Mouse (Mus musculus) midbrain, postnatal 0 days (tissue): ENCODE measurements at regions not wholly inside any gene's neighbourhood (a gene's known extent, or its start where the extent isn't known, plus 50 kb on each side); places are given as distances from the start of the nearest gene placed in this dataset.

Source experiments
- ATAC-seq: fragments of 200-750 bp; cut with Nextera tagmentation; 2 replicates; pipeline ENCODE4 v1.8.0; 2017; ENCODE audit warnings: moderate number of reproducible peaks, mild to moderate bottlenecking, moderate TSS enrichment, moderate library complexity; ENCODE audit not compliant: low FRiP score
- DNase-seq: peaks from one replicate; pipeline ENCODE4 v3.0.0-alpha.2; 2015; ENCODE audit warnings: low spot score
- H3K27ac ChIP-seq: fragments of 300-500 bp; sonication (generic); 2 replicates; pipeline ENCODE4 v1.5.1; 2014; ENCODE audit warnings: low read depth, mild to moderate bottlenecking, low read length, mixed read lengths
- H3K27me3 ChIP-seq: fragments of 300-500 bp; sonication (generic); 2 replicates; pipeline ENCODE4 v1.6.1; 2014; ENCODE audit warnings: low read length, control low read depth, mixed read lengths; ENCODE audit not compliant: insufficient read depth
- H3K36me3 ChIP-seq: fragments of 300-500 bp; sonication (generic); 2 replicates; pipeline ENCODE4 v1.6.1; 2014; ENCODE audit warnings: low read length, control low read depth, mixed read lengths; ENCODE audit not compliant: insufficient read depth
- H3K4me1 ChIP-seq: fragments of 300-500 bp; sonication (generic); 2 replicates; pipeline ENCODE4 v1.6.1; 2014; ENCODE audit warnings: mild to moderate bottlenecking, control low read depth, antibody characterized with exemption, low read length, mixed read lengths; ENCODE audit not compliant: insufficient read depth
- H3K4me2 ChIP-seq: fragments of 300-500 bp; sonication (generic); 2 replicates; pipeline ENCODE4 v1.6.1; 2014; ENCODE audit warnings: low read depth, mild to moderate bottlenecking, low read length, mixed read lengths; ENCODE audit not compliant: poor library complexity, severe bottlenecking
- H3K4me3 ChIP-seq: fragments of 300-500 bp; sonication (generic); 2 replicates; pipeline ENCODE4 v1.5.1; 2014; ENCODE audit warnings: low read depth, mild to moderate bottlenecking, low read length, moderate library complexity
- H3K9ac ChIP-seq: fragments of 300-500 bp; sonication (generic); replicated peaks from 2 replicates; pipeline ENCODE4 v1.6.1; 2014; ENCODE audit warnings: mild to moderate bottlenecking, low read length, moderate library complexity, mixed read lengths; ENCODE audit not compliant: poor library complexity, severe bottlenecking
- H3K9me3 ChIP-seq: fragments of 300-500 bp; sonication (generic); 2 replicates; pipeline ENCODE4 v1.6.1; 2016; ENCODE audit warnings: low read length, control low read depth
- CTCF ChIP-seq: IDR thresholded peaks from 2 replicates; pipeline ENCODE4 v1.5.1; 2016; ENCODE audit warnings: antibody characterized with exemption, mild to moderate bottlenecking
- WGBS: fragments of 180-500 bp; shearing (Covaris S2); extraction: QIAGEN DNeasy Blood & Tissue Kit; methylation state at CpG from one replicate; pipeline ENCODE4 v1.1.7; 2014; 5-methylcytosine and 5-hydroxymethylcytosine counted together

- no peaks in the 10 kb centered on the region for H3K27me3 ChIP-seq
- H3K4me1 ChIP-seq = no peaks in the 10 kb centered on the region
- TF ChIP-seq CTCF = no peak
- no peak overlapping the region for H3K4me3 ChIP-seq
- H3K9ac ChIP-seq = no peak overlapping the region
- H3K9me3 ChIP-seq = no peaks in the 10 kb centered on the region
- ATAC-seq (no peak), DNase-seq (no peak)
- H3K4me2 ChIP-seq = no peak overlapping the region
- H3K27ac ChIP-seq = no peak overlapping the region
- 81% methylated on average over 3 of the region's 3 CpGs for WGBS
- H3K36me3 ChIP-seq = no peaks in the 10 kb centered on the region
Observed at GRCm38 (mm10) chr14:40308316-40308715, 584.8 kb downstream of the Sh2d4b start.

- Histone ChIP-seq H3K4me3 (no peak overlapping the region), H3K9me3 (no peaks in the 10 kb centered on the region), H3K4me1 (no peaks in the 10 kb centered on the region), H3K4me2 (no peak overlapping the region), H3K27ac (no peak overlapping the region), H3K9ac (no peak overlapping the region), H3K27me3 (no peaks in the 10 kb centered on the region), H3K36me3 (no peaks in the 10 kb centered on the region)
- 83% methylated on average over 2 of the region's 2 CpGs for WGBS
- TF ChIP-seq CTCF = no peak
- ATAC-seq (no peak), DNase-seq (no peak)
Observed at GRCm38 (mm10) chr14:40279194-40279593, 613.9 kb downstream of the Sh2d4b start.

- H3K4me3 ChIP-seq = no peak overlapping the region
- DNase-seq (peak; percentile 63), ATAC-seq (no peak)
- H3K27me3 ChIP-seq = no peaks in the 10 kb centered on the region
- H3K36me3 ChIP-seq = no peaks in the 10 kb centered on the region
- H3K9me3 ChIP-seq = no peaks in the 10 kb centered on the region
- WGBS = 45% methylated on average over 1 of the region's 1 CpGs
- TF ChIP-seq CTCF = peak; percentile 72
- no peaks in the 10 kb centered on the region for H3K4me1 ChIP-seq
- no peak overlapping the region for H3K27ac ChIP-seq
- no peak overlapping the region for H3K9ac ChIP-seq
- H3K4me2 ChIP-seq = no peak overlapping the region
Observed at GRCm38 (mm10) chr14:40275331-40275730, 617.7 kb downstream of the Sh2d4b start.

GRCm38 (mm10) chr14:40261646-40262045 is 631.4 kb downstream of the Sh2d4b start:
- H3K27ac ChIP-seq = no peak overlapping the region
- no peak for DNase-seq
- 72% methylated on average over 2 of the region's 2 CpGs for WGBS

GRCm38 (mm10) chr14:40232084-40232483 is 661.0 kb downstream of the Sh2d4b start:
- Histone ChIP-seq H3K9me3 (no peaks in the 10 kb centered on the region), H3K27me3 (no peaks in the 10 kb centered on the region), H3K36me3 (no peaks in the 10 kb centered on the region), H3K4me3 (no peak overlapping the region), H3K27ac (no peak overlapping the region), H3K4me1 (no peaks in the 10 kb centered on the region), H3K4me2 (no peak overlapping the region), H3K9ac (no peak overlapping the region)
- ATAC-seq (no peak), DNase-seq (no peak)
- WGBS = 62% methylated on average over 1 of the region's 1 CpGs
- TF ChIP-seq CTCF = no peak

More at GRCm38 (mm10) chr14:40261646-40262045, 631.4 kb downstream of the Sh2d4b start:
- ATAC-seq = no peak
- no peaks in the 10 kb centered on the region for H3K27me3 ChIP-seq
- H3K9ac ChIP-seq = no peak overlapping the region
- H3K4me3 ChIP-seq = no peak overlapping the region
- no peaks in the 10 kb centered on the region for H3K9me3 ChIP-seq
- TF ChIP-seq CTCF = no peak
- H3K36me3 ChIP-seq = no peaks in the 10 kb centered on the region
- H3K4me2 ChIP-seq = no peak overlapping the region
- H3K4me1 ChIP-seq = no peaks in the 10 kb centered on the region

- Histone ChIP-seq H3K36me3 (no peaks in the 10 kb centered on the region), H3K9me3 (no peaks in the 10 kb centered on the region), H3K4me1 (no peaks in the 10 kb centered on the region), H3K4me3 (no peak overlapping the region), H3K27me3 (no peaks in the 10 kb centered on the region), H3K27ac (no peak overlapping the region), H3K4me2 (no peak overlapping the region), H3K9ac (no peak overlapping the region)
- no peak for TF ChIP-seq CTCF
- no peak for DNase-seq
- no peak for ATAC-seq
- WGBS = 60% methylated on average over 2 of the region's 2 CpGs
Observed at GRCm38 (mm10) chr14:40224331-40224730, 668.7 kb downstream of the Sh2d4b start.
